Mouse (Mus musculus): ENCODE data around the gene Leng8. TPM values are rescaled to one million over a fixed set of nuclear protein-coding genes. Genes with fewer than 3 reads are reported as not detected.

Gene Leng8
- polyA plus RNA-seq, 1 experiment from 2014 or later, result 59.0 TPM

Other genes starting within 250 kb of the Leng8 start
- 0.36 and 0.42 TPM in 2 replicates for gene Gm14548, start 238.9 kb upstream of the Leng8 start, polyA plus RNA-seq (2015; fragmentation: Nextera tagmentation; extraction: Ambion mirVana)
- gene Lilra6, start 221.5 kb upstream of the Leng8 start, polyA plus RNA-seq (2015; fragmentation: Nextera tagmentation; extraction: Ambion mirVana), result 0.33 and 0.39 TPM in 2 replicates
- 0.72 and 1.2 TPM in 2 replicates for gene Lair1, start 73.8 kb upstream of the Leng8 start, polyA plus RNA-seq (2015; fragmentation: Nextera tagmentation; extraction: Ambion mirVana)
- 2.1 and 2.2 TPM in 2 replicates for gene Ttyh1, start 17.6 kb upstream of the Leng8 start, polyA plus RNA-seq (2015; fragmentation: Nextera tagmentation; extraction: Ambion mirVana)
- 3.9 and 4.5 TPM in 2 replicates for gene Leng9, start 13.3 kb downstream of the Leng8 start, polyA plus RNA-seq (2015; fragmentation: Nextera tagmentation; extraction: Ambion mirVana)
- gene Cdc42ep5, start 27.8 kb downstream of the Leng8 start, polyA plus RNA-seq (2015; fragmentation: Nextera tagmentation; extraction: Ambion mirVana), result 39.8 and 41.0 TPM in 2 replicates
- gene Lilra5, start 100.7 kb downstream of the Leng8 start, polyA plus RNA-seq (2015; fragmentation: Nextera tagmentation; extraction: Ambion mirVana), result 0.15 TPM in 1 of 2 replicates, not detected in the other
- gene Ncr1, start 200.7 kb downstream of the Leng8 start, polyA plus RNA-seq (2015; fragmentation: Nextera tagmentation; extraction: Ambion mirVana), result 0.14 TPM in 1 of 2 replicates, not detected in the other